Mouse (Mus musculus) ES-Bruce4 (cell line): ENCODE results near the gene Grb2.

ENCODE experiments used
- CTCF ChIP-seq: IDR thresholded peaks from one replicate; pipeline ENCODE4 v1.8.1; 2011; ENCODE audit warnings: low read depth, low read length
- EP300 ChIP-seq: IDR thresholded peaks from 2 replicates; pipeline ENCODE4 v1.6.1; 2011; ENCODE audit warnings: low read depth, low read length; ENCODE audit not compliant: insufficient read depth
- POLR2A ChIP-seq: IDR thresholded peaks from one replicate; pipeline ENCODE4 v1.8.1; 2011; ENCODE audit warnings: low read length; ENCODE audit not compliant: insufficient read depth

GRCm38 (mm10) chr11:115708956-115709828, 795 bp upstream of the Grb2 start:
- TF ChIP-seq EP300 (0 out of 2 replicates have a peak, but pooled peaks have one; percentile 10), CTCF (no peak), POLR2A (no peak)
